Mouse (Mus musculus) ES-E14 (cell line): ENCODE data around the gene Reg3a.

Experiments used
- CHD2 ChIP-seq: IDR thresholded peaks from 2 replicates; pipeline ENCODE4 v1.6.1; 2014; ENCODE audit warnings: mild to moderate bottlenecking, low read depth, low read length, inconsistent platforms
- HCFC1 ChIP-seq: IDR thresholded peaks from 2 replicates; pipeline ENCODE4 v1.6.1; 2012; ENCODE audit warnings: low read length, inconsistent platforms, borderline replicate concordance; ENCODE audit not compliant: insufficient read depth

- no peak for TF ChIP-seq HCFC1
- no peak for TF ChIP-seq CHD2
Measured at GRCm38 (mm10) chr6:78425497-78425896, 45.0 kb downstream of the Reg3a start.
